Mouse (Mus musculus): ENCODE measurements around the gene Yrdc.

The Yrdc gene

DNA sequence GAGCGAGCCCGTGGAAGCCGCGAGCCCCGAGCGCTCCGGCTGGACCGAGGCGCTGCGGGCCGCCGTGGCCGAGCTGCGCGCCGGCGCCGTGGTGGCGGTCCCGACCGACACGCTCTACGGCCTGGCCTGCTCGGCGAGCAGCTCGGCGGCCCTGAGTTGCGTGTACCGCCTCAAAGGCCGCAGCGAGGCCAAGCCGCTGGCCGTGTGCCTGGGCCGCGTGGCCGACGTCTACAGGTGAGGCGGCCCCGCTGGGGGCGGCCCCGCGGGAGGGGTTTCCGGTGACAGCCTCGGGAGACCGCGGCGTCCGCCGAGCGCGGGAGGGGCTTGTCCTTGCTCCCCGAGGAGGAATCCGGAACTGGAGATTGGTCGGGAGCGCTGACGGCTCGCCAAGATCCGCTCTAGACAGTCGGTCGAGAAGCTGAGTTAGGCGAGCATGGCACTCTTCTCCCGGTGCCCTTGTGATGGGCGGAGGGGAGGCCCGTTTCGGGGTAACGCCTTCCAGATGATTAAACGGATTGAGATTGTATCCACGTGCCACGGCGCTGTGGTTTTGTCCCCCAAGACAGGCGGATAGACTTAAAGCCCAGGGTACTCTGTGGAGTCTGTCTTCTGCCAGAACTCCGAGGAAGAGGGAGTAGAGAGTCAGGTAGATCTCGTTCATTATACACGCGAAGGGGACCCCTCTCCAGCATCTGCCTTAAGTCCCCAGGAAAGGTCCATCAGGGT, 617 bp downstream of the Yrdc start, which contains the start of gene 1110065P20Rik:
TSS of gene 1110065P20Rik (minus strand) at position 264 of the 726 bp plus-strand sequence.
- DNase-seq (ENCODE audit: low read depth, low spot score), result peak; percentile 36

DNA sequence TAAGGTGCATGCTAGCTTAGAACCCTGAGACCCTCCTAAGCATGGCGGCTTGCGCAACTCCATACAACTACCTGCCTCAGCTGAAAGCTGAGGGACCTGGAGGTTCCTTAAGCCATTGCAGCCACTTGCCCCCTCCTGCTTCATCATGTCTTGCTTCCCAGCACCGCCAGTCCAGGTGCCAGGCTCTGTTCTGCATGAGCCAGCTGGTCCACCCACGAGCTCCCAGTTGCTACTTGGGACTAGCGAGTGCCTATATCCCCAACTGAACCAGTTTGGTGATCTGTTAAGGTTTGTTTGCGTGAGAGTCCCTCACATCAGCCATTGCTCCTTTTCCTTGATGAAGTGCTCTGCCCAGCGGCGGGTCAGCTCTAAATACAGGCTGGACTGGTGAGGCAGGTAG, 5.8 kb downstream of the Yrdc start:
- no peak for DNase-seq (ENCODE audit: low read depth, low spot score)

DNA sequence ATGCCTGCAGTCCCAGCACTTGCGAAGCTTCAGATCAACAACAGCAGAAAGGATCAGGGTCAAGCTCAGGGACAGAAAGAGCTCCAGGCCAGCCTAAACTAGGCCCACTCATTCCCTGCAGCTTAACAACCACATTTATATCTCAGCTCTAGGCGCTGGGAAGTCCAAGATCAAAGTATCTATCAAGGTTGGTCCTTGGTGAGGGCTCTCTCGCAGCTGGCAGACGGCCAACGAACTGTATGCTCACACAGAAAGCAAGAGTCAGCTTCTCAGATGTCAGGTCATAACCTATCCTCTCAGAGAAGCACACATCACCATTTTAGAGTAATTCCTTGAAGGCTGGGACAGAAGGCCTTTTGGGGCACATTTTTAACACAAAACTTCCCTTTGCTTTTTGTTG, 7.9 kb downstream of the Yrdc start:
- no peak for DNase-seq (ENCODE audit: low read depth, low spot score)

DNA sequence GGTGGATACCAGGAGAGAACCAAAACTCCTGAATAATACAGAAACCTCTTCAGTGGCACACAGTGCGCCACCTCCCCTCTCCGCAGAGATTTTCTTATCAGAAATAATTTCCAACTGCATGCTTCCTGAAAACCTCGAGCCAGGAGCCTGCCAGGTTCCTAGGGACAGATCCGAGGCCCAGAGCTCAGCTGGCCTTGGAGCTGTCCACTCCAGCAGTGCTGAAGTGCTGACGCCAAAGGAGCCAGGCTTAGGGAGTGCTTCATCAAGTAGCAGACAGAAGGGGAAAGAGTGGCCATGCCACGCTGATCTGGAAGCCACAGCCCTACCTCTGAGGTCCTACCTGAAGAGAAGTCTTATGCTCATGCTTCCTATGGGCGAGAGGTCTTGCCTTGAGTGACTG, 10.0 kb downstream of the Yrdc start:
- peak; percentile 27 for DNase-seq (ENCODE audit: low read depth, low spot score)

DNA sequence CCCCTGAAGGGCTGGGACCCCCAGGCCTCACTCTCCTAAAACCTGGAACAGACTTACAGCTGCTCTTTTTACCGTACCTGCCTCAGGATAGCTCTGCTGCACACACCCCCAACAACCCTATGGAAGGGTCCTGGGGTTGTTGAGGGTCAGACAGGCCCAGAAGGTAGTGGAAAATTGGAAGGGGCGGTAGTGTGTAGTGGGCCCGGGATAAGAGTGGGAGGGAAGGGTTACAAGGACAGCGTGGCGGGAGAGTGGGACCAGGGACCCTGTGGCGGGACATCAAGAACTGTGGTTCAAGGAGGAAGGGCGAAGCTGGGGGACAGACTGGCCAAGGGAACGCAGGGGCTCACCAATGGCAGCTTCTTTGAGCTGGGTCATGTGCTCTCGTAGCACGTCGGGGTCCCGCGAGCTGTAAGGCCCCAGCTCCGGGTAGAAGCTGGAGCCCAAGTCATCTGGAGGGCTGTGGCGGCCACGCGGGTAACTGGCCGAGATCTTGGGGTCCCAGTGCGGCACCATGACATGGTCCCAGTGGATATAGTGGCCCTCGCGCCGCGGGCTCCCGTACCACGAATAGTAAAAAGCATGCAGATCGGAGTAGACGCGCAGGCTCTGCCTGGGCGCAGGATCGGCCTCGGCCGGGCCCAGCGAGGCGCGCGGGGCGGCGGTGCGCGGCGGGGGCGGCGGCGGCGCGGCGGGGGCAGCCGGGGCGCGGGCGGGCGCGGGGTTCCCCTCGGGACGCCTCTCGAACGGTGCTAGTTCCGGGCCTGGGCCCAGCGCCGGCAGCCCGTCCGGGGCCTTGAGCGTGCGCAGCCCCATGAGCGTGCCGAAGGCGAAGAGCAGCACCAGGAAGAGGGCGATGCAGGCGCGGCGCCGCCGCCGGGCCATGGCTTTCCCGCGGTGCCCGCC, 11.1 kb downstream of the Yrdc start, which contains the start of gene Maneal:
TSS of gene Maneal (minus strand) at position 889 of the 906 bp plus-strand sequence.
- DNase-seq (ENCODE audit: low read depth, low spot score), result no peak

DNA sequence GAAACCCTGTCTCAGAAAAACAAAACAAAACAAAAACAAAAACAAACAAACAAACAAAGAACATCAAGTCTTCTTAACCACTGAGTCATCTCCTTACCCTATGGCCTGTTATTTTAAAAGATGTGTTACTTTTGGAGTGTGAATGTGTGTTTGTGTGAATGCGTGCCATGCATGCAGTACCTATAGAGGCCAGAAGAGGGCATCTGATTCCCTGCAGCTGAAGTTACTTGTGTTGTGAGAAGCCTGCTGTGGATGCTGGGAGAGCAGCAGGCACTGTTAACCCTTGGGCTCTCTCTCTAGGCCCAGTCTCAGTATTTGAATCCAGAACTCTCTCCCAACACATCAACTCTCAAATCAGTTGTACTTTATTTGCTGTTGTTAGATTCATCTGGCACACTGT, 22.2 kb downstream of the Yrdc start:
- DNase-seq (ENCODE audit: low read depth, low spot score), result no peak

DNA sequence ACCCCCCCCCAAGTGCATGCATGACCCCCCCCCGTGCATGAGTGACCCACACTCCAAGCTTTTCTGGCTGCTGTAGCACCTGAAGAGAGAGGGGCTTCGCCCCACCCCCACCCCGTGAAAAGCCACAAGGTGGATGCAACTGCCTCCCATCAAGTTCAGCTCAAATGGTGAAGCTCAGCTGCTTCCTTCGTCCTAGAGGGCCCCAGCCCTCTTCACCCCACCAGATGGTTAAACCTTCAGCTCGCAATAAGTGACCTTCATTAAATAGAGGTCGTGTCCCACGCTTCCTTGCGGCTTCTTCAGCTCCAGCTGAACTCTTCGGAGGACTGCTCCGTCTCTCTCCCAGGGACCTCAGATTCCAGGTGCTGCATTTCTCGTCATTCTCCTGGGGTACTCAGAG, 30.1 kb downstream of the Yrdc start, which contains the start of gene Epha10:
TSS of gene Epha10 (plus strand) at position 301 of the 400 bp plus-strand sequence.
- DNase-seq (ENCODE audit: low read depth, low spot score), result no peak

DNA sequence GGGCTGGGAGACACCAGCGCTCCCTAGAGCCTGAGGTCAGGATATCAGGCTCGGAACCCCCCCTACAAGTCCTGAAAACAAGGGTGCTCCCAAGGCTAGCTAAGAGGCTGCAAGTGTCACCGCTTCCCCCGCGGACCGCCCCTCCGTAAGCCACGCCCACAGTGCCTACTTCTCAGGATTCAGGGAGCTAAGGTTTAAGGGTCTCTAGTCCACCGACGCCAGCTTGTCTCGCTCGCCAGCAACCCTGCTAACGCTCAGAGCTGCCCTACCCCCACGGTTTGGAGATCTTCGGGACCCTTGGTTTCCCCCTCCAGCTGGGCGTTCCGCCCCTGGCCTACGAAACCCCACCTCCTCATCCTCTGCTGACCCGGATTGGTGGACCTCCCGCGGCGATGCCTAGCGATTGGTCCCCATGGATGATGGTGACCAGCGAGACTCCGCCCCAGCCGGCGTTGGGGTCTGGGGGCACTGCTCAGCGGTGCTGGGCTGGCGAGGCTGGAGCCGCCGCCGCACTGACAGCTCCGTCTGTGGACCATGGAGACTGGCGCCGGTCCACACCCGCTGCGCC, 30.9 kb downstream of the Yrdc start:
- DNase-seq (ENCODE audit: low read depth, low spot score), result no peak

DNA sequence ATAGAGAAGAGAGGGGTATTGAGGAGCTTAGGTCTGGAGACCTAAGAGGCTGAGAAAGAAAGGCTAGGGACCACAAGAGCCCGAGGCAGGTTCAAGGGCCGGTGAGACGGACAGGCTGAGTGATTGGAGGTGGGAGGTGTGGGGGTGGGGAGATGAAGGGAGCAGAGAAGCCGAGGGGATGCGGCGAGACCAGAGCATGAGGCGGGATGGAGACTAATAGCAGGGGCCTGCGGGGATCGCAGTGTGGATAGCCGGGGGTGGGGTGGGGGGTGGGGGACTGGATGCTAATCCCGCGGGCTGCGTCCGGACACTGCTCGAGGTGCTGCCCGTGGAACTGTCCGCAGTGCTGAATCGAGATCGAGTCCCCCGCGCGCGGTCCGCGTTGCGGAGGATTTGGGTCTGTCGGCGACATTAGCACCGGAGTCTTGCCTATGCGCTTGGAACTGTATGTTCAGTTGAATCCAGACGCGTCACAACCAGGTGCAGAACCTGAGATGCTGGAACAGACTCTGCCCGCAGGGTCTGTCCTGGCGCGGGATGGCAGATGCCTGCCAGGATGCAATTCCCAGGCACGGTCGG, 31.8 kb downstream of the Yrdc start:
- no peak for DNase-seq (ENCODE audit: low read depth, low spot score)

DNA sequence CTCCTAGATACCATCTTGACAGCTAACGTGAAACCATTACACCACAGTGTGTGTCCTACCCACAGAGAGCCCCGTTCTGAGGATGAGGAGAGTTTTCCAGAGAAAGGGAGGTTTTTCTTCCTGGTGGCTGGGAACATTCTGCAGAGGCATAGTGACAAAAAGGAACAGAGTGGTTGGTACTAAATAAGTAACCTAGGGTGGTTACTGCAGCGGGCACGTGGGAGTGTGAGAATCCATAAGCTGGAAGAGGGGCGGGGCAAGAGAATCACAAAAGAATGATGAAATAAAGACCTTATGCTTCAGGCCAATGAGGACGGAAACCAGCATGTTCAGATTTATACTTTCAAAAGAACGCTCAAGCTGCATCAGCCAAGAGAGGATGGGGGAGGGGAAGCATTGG, 38.2 kb downstream of the Yrdc start:
- no peak for DNase-seq (ENCODE audit: low read depth, low spot score)

DNA sequence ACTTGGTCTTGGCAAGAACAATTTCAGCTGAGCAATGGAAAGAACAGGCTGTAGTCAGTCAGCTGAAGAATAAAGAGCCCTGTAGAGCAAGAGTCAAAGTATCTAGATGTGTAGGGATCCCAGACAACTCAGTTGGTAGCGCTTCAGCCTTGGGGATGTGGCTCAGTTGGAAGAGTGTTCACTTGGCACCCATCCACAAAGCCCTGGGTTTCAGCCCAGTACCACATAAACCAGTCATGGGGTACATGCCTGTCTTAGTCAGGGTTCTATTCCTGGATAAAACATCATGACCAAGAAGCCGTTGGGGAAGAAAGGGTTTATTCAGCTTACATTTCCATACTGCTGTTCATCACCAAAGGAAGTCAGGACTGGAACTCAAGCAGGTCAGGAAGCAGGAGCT, 39.5 kb downstream of the Yrdc start:
- DNase-seq (ENCODE audit: low read depth, low spot score), result no peak

DNA sequence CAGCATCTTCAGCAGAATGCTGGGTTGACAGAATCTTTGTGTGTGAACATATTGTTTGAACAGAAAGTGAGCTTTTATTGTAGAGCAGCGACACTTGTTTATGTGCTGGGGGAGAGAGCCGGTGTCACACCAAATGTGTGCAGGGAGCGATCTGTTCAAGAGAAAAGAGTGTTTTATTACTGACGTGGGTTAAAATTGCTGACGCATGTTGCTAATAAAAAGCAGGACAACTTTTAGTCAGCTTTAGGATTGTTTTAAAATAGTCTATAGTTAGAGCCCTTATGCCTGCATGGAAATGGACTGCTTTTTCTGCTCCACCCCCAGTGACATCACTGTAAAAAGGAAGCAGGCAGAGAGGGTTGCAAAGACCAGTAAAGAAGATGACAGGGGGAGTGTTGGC, 40.4 kb downstream of the Yrdc start:
- DNase-seq (ENCODE audit: low read depth, low spot score), result no peak

DNA sequence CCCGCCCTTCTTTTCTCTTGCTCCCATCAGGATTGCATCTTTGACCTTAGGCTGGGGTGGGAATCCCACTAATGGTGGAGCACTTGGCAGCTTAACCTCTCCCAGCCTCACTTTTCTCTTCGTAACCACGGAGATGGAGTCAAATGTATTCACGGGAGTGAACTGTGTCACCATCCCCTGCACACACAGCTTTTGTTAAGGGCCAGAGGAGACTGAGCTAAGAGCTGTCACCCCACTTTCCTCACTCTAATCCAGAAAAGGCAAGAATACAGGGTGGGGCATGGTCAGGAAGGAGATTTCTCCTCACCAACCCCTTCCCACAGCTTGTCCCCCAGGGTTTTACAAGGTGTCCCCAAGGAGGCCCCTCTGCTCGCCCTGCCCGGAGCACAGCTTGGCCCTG, 43.3 kb downstream of the Yrdc start:
- DNase-seq (ENCODE audit: low read depth, low spot score), result no peak

DNA sequence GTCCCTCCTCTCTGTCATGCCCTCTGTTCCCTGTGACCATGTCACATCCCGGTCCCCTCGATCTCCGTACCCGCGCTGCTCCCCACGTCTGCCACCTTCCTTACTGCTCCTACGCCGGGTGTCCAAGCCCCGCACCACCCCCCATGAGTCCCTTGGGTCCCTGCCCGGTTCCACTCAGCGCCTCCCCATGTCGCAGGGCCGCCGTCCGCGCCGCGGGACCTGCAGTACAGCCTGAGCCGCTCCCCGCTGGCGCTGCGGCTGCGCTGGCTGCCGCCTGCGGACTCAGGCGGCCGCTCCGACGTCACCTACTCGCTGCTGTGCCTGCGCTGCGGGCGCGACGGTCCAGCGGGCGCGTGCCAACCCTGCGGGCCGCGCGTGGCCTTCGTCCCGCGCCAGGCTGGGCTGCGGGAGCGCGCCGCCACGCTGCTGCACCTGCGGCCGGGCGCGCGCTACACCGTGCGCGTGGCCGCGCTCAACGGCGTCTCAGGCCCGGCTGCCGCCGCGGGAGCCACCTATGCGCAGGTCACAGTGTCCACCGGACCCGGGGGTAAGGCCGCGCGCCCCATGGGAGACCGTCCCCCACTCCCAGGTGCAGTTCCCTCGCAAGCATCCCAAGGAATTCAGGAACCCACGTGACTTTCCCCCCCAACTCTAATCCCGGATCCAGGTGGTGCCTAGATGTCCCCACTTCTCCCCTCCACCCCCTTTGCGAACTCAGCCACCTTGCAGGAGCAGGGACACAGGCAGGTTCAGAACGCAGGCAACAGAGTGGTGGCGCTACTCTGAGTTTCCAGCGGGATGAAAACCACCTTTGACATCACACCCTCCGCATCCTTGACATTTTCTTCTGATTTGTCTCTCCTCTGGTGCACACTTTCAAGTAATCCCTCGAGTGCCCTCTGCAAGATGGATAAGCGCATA, 44.3 kb downstream of the Yrdc start:
- DNase-seq (ENCODE audit: low read depth, low spot score), result no peak

DNA sequence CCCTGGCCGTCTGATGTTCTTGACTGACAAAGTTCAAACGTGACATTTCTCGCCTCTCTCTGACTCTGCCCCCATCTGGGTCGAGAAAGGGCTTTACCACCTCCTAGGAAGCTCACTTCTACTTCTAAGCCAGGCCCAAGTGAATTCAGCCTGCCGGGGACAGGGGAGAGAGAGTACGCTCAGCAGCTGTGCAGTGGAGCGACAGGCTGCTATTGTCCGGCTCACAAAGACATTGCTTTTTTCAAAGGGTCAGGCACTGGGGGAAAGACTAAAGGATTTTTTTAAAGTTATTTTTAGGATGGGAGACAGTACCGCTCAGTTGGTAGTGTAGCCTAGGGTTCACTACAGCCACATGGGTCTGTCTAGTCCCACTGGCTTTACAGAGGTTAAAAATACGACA, 47.9 kb downstream of the Yrdc start:
- no peak for DNase-seq (ENCODE audit: low read depth, low spot score)

DNA sequence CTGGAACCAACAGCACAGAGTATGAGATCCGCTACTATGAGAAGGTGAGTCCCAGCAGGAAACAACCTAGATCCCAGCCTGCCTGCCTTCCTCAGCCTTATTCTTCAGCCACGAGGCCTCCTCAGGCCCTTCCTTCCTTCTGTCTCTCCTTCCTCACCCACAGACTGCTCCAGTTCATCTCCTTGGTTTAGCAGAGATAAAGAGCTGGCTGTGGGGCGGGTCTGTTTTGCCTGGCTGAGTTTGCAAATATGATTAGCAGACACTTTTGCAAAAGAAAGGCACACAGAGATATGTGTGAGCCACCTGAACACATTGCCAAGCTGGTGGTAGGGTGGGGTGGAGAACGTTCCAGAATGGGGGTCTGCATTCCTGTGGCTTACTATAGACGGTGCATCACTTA, 49.4 kb downstream of the Yrdc start:
- DNase-seq (ENCODE audit: low read depth, low spot score), result no peak
